Mouse (Mus musculus) kidney, adult 2 months (tissue): ENCODE measurements around the gene Sorbs1. TPM values are rescaled to one million over a fixed set of nuclear protein-coding genes. Genes with fewer than 3 reads are reported as not detected.

Source experiments
- DNase-seq: peaks from one replicate; pipeline ENCODE4 v3.0.0; 2021
- H3K27ac ChIP-seq: fragments of 200-500 bp; 2 replicates; pipeline ENCODE4 v1.5.1; 2012; ENCODE audit warnings: low read depth, low read length, control low read depth, inconsistent platforms; ENCODE audit not compliant: insufficient read depth
- H3K27me3 ChIP-seq: fragments of 200-500 bp; replicated peaks from 2 replicates; pipeline ENCODE4 v1.6.1; 2012; ENCODE audit warnings: mild to moderate bottlenecking, moderate library complexity, low read length, inconsistent platforms; ENCODE audit not compliant: control insufficient read depth, insufficient read depth
- H3K36me3 ChIP-seq: fragments of 200-500 bp; 2 replicates; pipeline ENCODE4 v1.6.1; 2012; ENCODE audit warnings: mild to moderate bottlenecking, moderate library complexity, low read length, inconsistent platforms; ENCODE audit not compliant: control insufficient read depth, insufficient read depth
- H3K4me1 ChIP-seq: fragments of 200-500 bp; 2 replicates; pipeline ENCODE4 v1.6.1; 2011; ENCODE audit warnings: low read length; ENCODE audit not compliant: control insufficient read depth, insufficient read depth
- H3K4me3 ChIP-seq: fragments of 200-500 bp; 2 replicates; pipeline ENCODE4 v1.5.1; 2011; ENCODE audit warnings: mild to moderate bottlenecking, low read depth, low read length, control low read depth; ENCODE audit not compliant: insufficient read depth
- CTCF ChIP-seq: fragments of 200-500 bp; conservative IDR thresholded peaks from 2 replicates; pipeline ENCODE4 v1.5.1; 2011; ENCODE audit warnings: low read depth, mild to moderate bottlenecking, control low read depth, low read length, moderate library complexity, mixed read lengths; ENCODE audit not compliant: insufficient read depth, insufficient read length
- POLR2A ChIP-seq: fragments of 200-500 bp; IDR thresholded peaks from one replicate; pipeline ENCODE4 v1.6.1; 2011; ENCODE audit warnings: low read depth, low read length, control low read depth
- WGBS: fragments of 180-500 bp; shearing (Covaris S2); methylation state at CpG from one replicate; pipeline ENCODE4 v1.1.7; 2018; 5-methylcytosine and 5-hydroxymethylcytosine counted together
- polyA plus RNA-seq: library from polyadenylated mRNA; depleted of rRNA; stranded (reverse); fragments of >200 nt; gene quantifications from 2 replicates; pipeline ENCODE4 v1.2.3, GENCODE M21; 2012

The Sorbs1 gene
- polyA plus RNA-seq, 1 experiment, result 52.5 TPM

DNA sequence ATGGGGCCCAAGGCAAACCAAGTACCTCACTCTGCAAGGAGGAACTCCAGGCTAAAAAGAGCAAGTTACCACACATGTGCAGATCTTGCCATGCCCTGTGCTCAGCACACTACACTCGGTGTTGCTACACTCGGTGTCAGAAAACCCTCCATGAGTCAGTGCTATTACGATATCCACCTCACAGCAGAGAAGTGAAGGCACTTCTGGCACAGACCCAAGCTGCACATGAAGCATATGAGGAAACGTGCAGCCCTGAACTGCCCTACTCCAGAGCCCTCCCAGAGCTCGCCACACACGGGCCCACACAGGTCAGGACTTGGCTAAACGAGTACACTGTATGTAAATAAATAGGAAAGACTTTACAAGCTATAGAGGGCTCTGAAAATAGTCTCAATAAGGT is 112.4 kb downstream of the Sorbs1 start:
- no peaks in the 10 kb centered on the region for H3K27me3 ChIP-seq
- DNase-seq, result peak; percentile 39
- TF ChIP-seq CTCF (no peak), POLR2A (no peak)
- H3K4me3 ChIP-seq, result no peak overlapping the region
- H3K36me3 ChIP-seq, result no peaks in the 10 kb centered on the region
- peak overlapping the region; percentile 20 for H3K27ac ChIP-seq
- 22% methylated on average over 7 of the region's 7 CpGs for WGBS
- H3K4me1 ChIP-seq, result peaks cover 41% of the 10 kb centered on the region

DNA sequence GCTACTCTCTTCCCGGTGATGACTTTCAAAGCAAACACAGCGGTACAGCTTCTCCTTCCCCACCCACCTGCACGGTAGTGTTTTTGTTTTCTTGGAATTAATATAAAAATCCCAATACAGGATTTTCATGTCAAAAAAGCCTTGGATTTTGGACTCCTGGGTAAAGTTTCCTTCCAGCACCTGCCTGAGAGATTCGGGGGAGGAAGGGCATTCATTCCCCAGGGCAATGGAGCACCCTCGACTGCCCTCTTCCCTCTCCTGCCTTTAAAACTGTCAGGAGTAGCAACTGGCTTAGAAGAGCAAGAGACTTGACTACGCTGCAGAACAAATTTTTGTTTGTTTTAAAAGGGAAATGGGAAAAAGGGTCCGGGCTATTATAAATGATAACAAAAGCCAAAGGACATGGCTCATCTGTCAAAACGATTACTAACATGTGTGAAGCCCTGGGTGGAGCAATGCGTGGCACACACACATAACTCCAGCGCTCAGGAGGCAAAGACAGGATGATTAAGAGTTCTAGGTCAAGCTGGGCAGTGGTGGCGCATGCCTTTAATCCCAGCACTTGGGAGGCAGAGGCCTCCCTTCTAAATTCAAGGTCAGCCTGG is 113.1 kb downstream of the Sorbs1 start:
- Histone ChIP-seq H3K36me3 (no peaks in the 10 kb centered on the region), H3K27me3 (no peaks in the 10 kb centered on the region), H3K4me3 (no peak overlapping the region), H3K27ac (peak overlapping the region; percentile 13), H3K4me1 (peaks cover 39% of the 10 kb centered on the region)
- WGBS, result 35% methylated on average over 11 of the region's 11 CpGs
- DNase-seq, result peak; percentile 75
- TF ChIP-seq POLR2A, result no peak
- no peak for TF ChIP-seq CTCF

DNA sequence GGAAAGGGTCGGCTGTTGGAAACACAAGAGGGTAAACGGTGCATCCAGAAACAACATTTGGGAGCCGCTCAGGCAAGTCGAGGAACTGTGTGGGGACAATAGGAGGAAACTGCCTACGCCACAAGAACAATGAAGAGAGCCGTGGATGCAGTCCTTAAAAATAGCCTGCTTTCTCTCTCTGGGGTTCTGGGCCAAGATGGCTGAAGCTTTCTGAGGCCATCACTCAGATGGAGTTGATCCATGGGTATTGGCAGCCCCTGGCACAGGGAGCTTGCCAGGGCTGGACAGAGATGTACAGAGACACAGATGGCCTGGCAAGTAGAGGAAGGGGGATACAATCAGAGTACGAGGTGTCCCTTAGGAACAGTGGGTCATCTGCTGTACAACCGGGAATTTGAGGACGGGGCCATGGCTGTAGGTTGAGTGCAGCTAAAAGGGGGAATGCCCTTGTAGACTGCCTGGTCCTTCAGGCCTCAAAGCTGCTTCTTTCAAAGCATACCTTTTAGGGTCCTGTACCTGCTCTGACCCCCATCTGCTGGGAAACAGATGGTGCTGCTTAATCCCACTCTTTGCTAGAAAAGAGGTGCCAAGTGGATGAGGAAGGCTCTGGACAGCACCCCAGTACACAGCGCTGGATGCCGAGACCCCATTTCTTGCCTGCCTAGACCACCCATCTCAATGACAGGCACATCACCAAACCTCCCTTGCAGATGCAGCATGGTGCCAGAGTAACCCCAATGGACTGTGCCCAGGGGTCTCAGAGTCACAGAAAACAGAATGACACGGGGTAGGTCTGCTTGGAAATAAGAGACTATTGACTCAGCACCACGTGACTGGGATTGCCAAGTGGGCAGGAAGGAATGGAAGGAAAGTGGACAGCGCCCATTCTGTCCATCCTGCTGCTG is 117.6 kb downstream of the Sorbs1 start:
- Histone ChIP-seq H3K27ac (peak overlapping the region; percentile 87), H3K27me3 (no peaks in the 10 kb centered on the region), H3K4me3 (no peak overlapping the region), H3K4me1 (peaks cover 28% of the 10 kb centered on the region), H3K36me3 (no peaks in the 10 kb centered on the region)
- TF ChIP-seq CTCF (no peak), POLR2A (no peak)
- peak; percentile 51 for DNase-seq
- WGBS, result 70% methylated on average over 14 of the region's 14 CpGs

DNA sequence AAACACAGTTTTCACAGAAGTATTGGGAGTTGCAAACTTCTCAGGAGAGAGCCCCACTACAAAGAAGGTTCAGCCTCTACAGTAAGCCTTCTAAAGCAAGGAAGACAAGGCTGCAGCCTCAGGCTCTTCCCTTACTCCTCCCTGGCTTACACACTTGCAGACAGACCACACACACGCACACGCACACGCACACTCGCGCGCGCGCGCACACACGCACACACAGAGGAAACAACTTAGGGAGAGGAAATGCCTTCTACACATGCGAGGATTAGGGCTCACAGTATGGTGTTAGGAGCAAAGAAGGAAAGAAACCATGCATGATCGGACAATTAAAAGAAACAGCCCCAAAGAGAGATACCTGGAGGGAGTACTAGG is 118.3 kb downstream of the Sorbs1 start:
- H3K27ac ChIP-seq, result peak overlapping the region; percentile 87
- DNase-seq, result no peak
- WGBS, result 76% methylated on average over 12 of the region's 12 CpGs
- peaks cover 25% of the 10 kb centered on the region; the same call in 1 of the 2 replicates for H3K4me1 ChIP-seq
- H3K36me3 ChIP-seq, result no peaks in the 10 kb centered on the region
- H3K27me3 ChIP-seq, result no peaks in the 10 kb centered on the region
- no peak overlapping the region for H3K4me3 ChIP-seq
- TF ChIP-seq POLR2A (no peak), CTCF (no peak)

DNA sequence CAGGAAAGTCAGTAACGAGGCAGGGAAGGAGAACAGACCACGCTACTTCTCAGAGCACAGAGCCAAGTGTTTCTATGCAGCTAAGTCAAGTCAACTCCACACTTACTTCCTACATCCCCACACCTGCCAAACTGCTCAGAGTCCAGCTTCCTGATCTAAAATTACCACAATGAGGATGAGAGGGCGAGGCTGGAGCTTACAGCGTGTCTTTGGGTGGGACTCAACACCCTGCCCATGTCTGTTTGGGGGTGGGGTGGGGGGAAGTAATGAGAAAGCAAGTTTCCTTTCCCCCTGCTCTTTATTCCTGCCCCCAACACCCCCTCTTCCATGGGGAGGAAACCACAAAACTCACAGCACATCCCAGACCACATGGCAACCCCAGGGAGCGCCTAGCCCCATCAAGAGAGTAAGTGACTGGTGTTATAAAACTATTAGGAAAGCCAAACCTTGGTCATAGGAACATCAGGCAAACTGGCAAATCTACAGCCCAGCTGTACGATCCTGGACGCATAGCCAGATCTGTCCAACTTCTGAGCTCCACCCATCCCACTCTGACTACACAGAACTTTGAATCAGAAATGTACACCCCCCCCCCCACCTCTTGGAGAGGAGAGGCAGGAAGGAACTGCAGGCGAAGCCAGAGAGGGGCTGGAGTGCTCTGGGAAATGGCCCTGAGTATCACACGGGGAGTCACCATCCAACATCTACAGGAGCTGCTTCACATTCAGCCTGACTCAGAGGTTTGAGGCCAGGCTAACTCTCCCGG is 118.8 kb downstream of the Sorbs1 start:
- DNase-seq, result peak; percentile 71
- no peak for TF ChIP-seq POLR2A
- TF ChIP-seq CTCF, result no peak
- peak overlapping the region; percentile 87 for H3K27ac ChIP-seq
- H3K4me3 ChIP-seq, result no peak overlapping the region
- 50% methylated on average over 10 of the region's 10 CpGs for whole genome bisulfite sequencing
- H3K27me3 ChIP-seq, result no peaks in the 10 kb centered on the region
- H3K4me1 ChIP-seq, result peaks cover 20% of the 10 kb centered on the region; the same call in 1 of the 2 replicates
- H3K36me3 ChIP-seq, result no peaks in the 10 kb centered on the region

- no peaks in the 10 kb centered on the region for H3K36me3 ChIP-seq
- H3K4me1 ChIP-seq, result peaks cover 18% of the 10 kb centered on the region; the same call in 1 of the 2 replicates
- TF ChIP-seq CTCF, result no peak
- H3K4me3 ChIP-seq, result no peak overlapping the region
- no peak overlapping the region for H3K27ac ChIP-seq
- 70% methylated on average over 5 of the region's 5 CpGs for WGBS
- peak; percentile 59 for DNase-seq
- H3K27me3 ChIP-seq, result no peaks in the 10 kb centered on the region
Observed at GRCm38 (mm10) chr19:40392795-40393392, 120.7 kb downstream of the Sorbs1 start.
